Mouse (Mus musculus) forebrain, embryonic 14.5 days (tissue): ENCODE measurements at regions not wholly inside any gene's neighbourhood (a gene's known extent, or its start where the extent isn't known, plus 50 kb on each side); places are given as distances from the start of the nearest gene placed in this dataset.

Experiments used
- ATAC-seq: fragments of 200-750 bp; cut with Nextera tagmentation; 2 replicates; pipeline ENCODE4 v1.8.0; 2017; ENCODE audit warnings: mild to moderate bottlenecking, moderate library complexity
- DNase-seq: peaks from one replicate; pipeline ENCODE4 v3.0.0-alpha.2; 2015; ENCODE audit warnings: low spot score
- H3K27ac ChIP-seq: fragments of 300-500 bp; sonication (generic); 2 replicates; pipeline ENCODE4 v1.5.1; 2014; ENCODE audit warnings: low read depth, mild to moderate bottlenecking, control low read depth, low read length, moderate library complexity
- H3K27me3 ChIP-seq: fragments of 300-500 bp; sonication (generic); replicated peaks from 2 replicates; pipeline ENCODE4 v1.6.1; 2014; ENCODE audit warnings: low read length, control low read depth, mixed read lengths; ENCODE audit not compliant: control insufficient read depth, insufficient read depth
- H3K36me3 ChIP-seq: fragments of 300-500 bp; sonication (generic); 2 replicates; pipeline ENCODE4 v1.6.1; 2014; ENCODE audit warnings: low read length, control low read depth; ENCODE audit not compliant: control insufficient read depth, insufficient read depth
- H3K4me1 ChIP-seq: fragments of 300-500 bp; sonication (generic); 2 replicates; pipeline ENCODE4 v1.6.1; 2014; ENCODE audit warnings: antibody characterized with exemption, low read length, control low read depth; ENCODE audit not compliant: control insufficient read depth, insufficient read depth
- H3K4me2 ChIP-seq: fragments of 300-500 bp; sonication (generic); 2 replicates; pipeline ENCODE4 v1.6.1; 2014; ENCODE audit warnings: mild to moderate bottlenecking, control low read depth, low read length
- H3K4me3 ChIP-seq: fragments of 300-500 bp; sonication (generic); 2 replicates; pipeline ENCODE4 v1.5.1; 2014; ENCODE audit warnings: low read depth, low read length, control low read depth
- H3K9ac ChIP-seq: fragments of 300-500 bp; sonication (generic); 2 replicates; pipeline ENCODE4 v1.6.1; 2014; ENCODE audit warnings: mild to moderate bottlenecking, low read length, control low read depth, moderate library complexity
- H3K9me3 ChIP-seq: fragments of 300-500 bp; sonication (generic); replicated peaks from 2 replicates; pipeline ENCODE4 v1.6.1; 2016; ENCODE audit warnings: low read length, control low read depth, mixed read lengths; ENCODE audit not compliant: control insufficient read depth
- WGBS: fragments of 180-500 bp; shearing (Covaris S2); extraction: QIAGEN DNeasy Blood & Tissue Kit; methylation state at CpG from one replicate; pipeline ENCODE4 v1.1.7; 2014; 5-methylcytosine and 5-hydroxymethylcytosine counted together

DNA sequence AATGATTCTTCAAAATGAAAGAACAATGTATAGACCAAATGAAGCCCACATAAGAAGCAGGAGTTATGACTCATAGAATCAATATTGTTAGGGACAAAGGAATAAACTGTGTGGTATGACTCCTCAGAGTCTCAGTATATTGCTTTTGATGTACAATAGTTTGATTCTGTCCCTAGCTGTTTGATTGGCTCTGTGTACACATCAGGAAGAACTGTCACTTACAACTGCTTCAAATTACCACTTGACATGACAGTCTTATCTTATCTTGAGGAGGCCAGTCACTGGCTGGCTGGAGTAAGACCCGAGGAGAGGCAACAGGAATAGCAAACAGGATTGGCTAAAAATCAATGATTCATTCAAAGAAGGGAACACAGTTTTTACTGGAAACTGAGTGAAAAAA lies 1333.5 kb upstream of the Gm38303 start:
- no peak overlapping the region for H3K4me3 ChIP-seq
- DNase-seq: no peak
- H3K9ac ChIP-seq: no peak overlapping the region
- H3K27me3 ChIP-seq: no peaks in the 10 kb centered on the region
- no peaks in the 10 kb centered on the region for H3K9me3 ChIP-seq
- ATAC-seq: no peak
- H3K4me1 ChIP-seq: no peaks in the 10 kb centered on the region
- H3K4me2 ChIP-seq: no peak overlapping the region
- H3K27ac ChIP-seq: no peak overlapping the region
- H3K36me3 ChIP-seq: no peaks in the 10 kb centered on the region
- 82% methylated on average over 1 of the region's 1 CpGs for WGBS

DNA sequence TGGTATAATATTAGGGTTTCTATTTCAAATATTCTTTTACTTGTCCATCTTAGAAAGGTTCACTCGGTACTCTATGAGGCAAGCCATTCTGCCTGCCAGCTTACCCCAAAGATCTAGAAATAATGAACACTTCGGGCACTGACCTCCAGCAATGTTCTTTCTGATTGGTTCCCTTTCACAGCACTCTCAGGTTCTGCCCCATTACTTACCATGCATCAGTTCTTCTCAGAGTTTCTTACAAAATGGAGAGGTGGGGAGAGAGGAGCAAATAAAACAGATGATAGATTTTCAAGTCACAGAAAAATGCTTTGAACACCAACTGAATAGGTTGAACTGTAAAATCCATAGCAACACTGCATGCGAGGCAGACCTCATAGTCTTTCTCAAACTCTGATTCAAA lies 1303.8 kb upstream of the Gm38303 start:
- WGBS: 83% methylated on average over 3 of the region's 3 CpGs
- Histone ChIP-seq H3K36me3 (no peaks in the 10 kb centered on the region), H3K4me3 (no peak overlapping the region), H3K9me3 (no peaks in the 10 kb centered on the region), H3K27me3 (no peaks in the 10 kb centered on the region), H3K4me1 (no peaks in the 10 kb centered on the region), H3K9ac (no peak overlapping the region), H3K4me2 (no peak overlapping the region), H3K27ac (no peak overlapping the region)
- DNase-seq: no peak
- ATAC-seq: no peak

DNA sequence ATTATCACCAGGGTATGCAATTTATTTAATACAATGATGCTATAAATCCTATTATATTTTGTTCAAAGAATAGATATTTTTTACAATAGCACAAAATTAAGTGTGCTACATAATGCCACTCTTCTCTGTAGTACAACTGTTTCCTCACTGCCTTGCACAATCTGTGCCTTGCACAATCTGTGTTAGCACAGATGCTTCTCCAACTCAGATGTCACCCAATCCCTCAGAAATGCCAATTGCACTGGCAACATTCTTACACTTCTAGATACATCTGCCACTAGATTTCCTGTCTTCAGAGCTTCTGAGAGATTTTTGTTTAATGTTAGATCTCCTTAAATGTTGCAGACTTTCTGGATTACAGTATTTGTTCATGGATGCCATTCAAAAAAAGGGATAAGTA lies 1266.0 kb upstream of the Gm38303 start:
- DNase-seq (peak; percentile 36), ATAC-seq (no peak; the same call in 1 of the 2 replicates)
- no peak overlapping the region for H3K4me2 ChIP-seq

DNA sequence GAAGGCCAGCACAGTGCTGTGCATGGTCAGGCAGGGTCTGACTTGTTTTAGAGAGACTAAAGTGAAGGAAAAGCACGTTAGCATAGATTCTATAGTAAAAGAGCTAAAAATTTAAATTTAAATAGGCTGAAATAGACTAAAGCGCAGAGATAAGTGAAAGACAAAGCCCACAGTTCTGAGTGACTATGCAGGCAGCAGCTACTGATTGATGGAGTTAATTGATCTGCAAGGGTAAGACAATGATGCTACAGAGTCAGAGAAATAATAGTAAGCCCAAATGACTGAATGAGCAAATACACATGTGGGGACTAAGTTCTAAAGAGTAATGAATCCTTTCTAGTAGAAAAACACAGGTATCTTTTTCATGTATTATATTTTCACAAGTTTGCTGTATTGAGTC lies 1228.4 kb upstream of the Gm38303 start:
- Histone ChIP-seq H3K9me3 (no peaks in the 10 kb centered on the region), H3K27ac (no peak overlapping the region), H3K27me3 (no peaks in the 10 kb centered on the region), H3K4me3 (no peak overlapping the region), H3K9ac (no peak overlapping the region), H3K4me2 (no peak overlapping the region), H3K4me1 (no peaks in the 10 kb centered on the region), H3K36me3 (no peaks in the 10 kb centered on the region)
- 25% methylated on average over 2 of the region's 2 CpGs for WGBS
- DNase-seq (no peak), ATAC-seq (no peak)

More for the DNA sequence above, 1266.0 kb upstream of the Gm38303 start:
- H3K9ac ChIP-seq: no peak overlapping the region
- no peak overlapping the region for H3K27ac ChIP-seq
- no peaks in the 10 kb centered on the region for H3K27me3 ChIP-seq
- no peaks in the 10 kb centered on the region for H3K9me3 ChIP-seq
- no peak overlapping the region for H3K4me3 ChIP-seq
- no peaks in the 10 kb centered on the region for H3K36me3 ChIP-seq
- H3K4me1 ChIP-seq: no peaks in the 10 kb centered on the region

DNA sequence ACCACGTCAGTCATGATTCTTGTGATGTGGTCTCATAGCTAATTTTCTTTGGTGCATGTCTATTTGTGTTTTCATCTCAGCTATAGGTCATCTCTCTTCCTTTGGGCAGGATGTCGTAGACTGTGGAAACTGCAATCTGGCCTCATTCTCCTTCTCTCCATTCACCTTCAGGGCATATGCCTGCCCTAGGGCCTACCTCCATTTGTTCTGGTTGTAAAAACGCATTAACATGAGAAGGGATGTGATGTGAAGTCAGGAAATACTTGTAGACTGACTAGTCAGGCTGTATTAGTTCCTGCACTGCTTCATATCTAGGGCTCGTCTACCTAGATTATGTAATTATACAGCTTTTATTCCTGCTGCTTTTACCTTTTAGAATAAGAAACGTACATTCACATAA lies 1227.4 kb upstream of the Gm38303 start:
- DNase-seq: no peak
- WGBS: 81% methylated on average over 5 of the region's 5 CpGs
- H3K9me3 ChIP-seq: no peaks in the 10 kb centered on the region

More for the DNA sequence above, 1227.4 kb upstream of the Gm38303 start:
- Histone ChIP-seq H3K36me3 (no peaks in the 10 kb centered on the region), H3K27ac (no peak overlapping the region), H3K4me2 (no peak overlapping the region), H3K27me3 (no peaks in the 10 kb centered on the region), H3K4me1 (no peaks in the 10 kb centered on the region), H3K4me3 (no peak overlapping the region), H3K9ac (no peak overlapping the region)
- no peak for ATAC-seq
